Mouse (Mus musculus): Measurements from ENCODE around the gene Mpi. TPM values are rescaled to one million over a fixed set of nuclear protein-coding genes. Genes with fewer than 3 reads are reported as not detected.
A peak's percentile ranks its signal among the peaks of the same experiment; 100 is the strongest.

The Mpi gene
- polyA plus RNA-seq, 1 experiment from 2014 or later, result 31.8 TPM

DNA sequence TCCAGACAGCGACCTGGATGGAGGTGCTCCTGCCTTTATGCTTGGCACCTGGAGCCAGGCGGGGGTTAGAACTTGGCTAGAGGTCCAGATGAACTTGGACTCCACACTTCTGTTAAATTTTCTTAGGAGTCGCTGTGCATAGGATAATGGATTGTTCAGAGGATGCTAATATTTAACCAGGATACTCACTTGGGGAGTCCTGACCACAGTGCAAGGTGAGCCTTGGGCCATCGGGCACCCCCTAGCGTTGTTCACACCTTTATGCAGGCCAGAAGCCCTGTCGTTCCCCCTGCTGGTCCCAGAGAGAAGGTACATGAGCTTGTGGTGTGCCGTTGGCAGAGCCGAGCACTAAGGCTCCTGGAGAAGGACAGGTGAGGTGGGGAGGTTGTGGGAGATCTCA, 14.3 kb upstream of the Mpi start:
- Histone ChIP-seq H3K36me3 (ENCODE audit: control insufficient read depth, insufficient read depth, low read length) (peaks cover 14% of the 10 kb centered on the region; the same call in 1 of the 2 replicates), H3K4me1 (ENCODE audit: control insufficient read depth, insufficient read depth, low read length) (peaks cover 29% of the 10 kb centered on the region), H3K9me3 (ENCODE audit: control insufficient read depth, low read depth, low read length) (no peaks in the 10 kb centered on the region), H3K27ac (ENCODE audit: low read length) (no peak overlapping the region), H3K27me3 (ENCODE audit: control insufficient read depth, insufficient read depth, low read length) (no peaks in the 10 kb centered on the region), H3K9ac (replicated peaks; ENCODE audit: low read depth, low read length) (no peak overlapping the region), H3K4me2 (replicated peaks; ENCODE audit: low read depth, low read length) (no peak overlapping the region), H3K4me3 (ENCODE audit: low read depth, low read length) (no peak overlapping the region)
- ATAC-seq (ENCODE audit: insufficient number of reproducible peaks, insufficient read depth, low FRiP score, low read depth), result no peak
- 49% methylated on average over 8 of the region's 8 CpGs for WGBS

GRCm38 (mm10) chr9:57565741-57566221, 13.2 kb upstream of the Mpi start:
- no peak overlapping the region for H3K4me2 ChIP-seq (replicated peaks; ENCODE audit: low read depth, low read length)
- WGBS, result 37% methylated on average over 10 of the region's 10 CpGs
- H3K9ac ChIP-seq (replicated peaks; ENCODE audit: low read depth, low read length), result no peak overlapping the region
- H3K4me1 ChIP-seq (ENCODE audit: control insufficient read depth, insufficient read depth, low read length), result peaks cover 35% of the 10 kb centered on the region
- ATAC-seq (ENCODE audit: insufficient number of reproducible peaks, insufficient read depth, low FRiP score, low read depth), result no peak
- no peaks in the 10 kb centered on the region for H3K9me3 ChIP-seq (ENCODE audit: control insufficient read depth, low read depth, low read length)
- peak overlapping the region; percentile 46; the same call in 1 of the 2 replicates for H3K27ac ChIP-seq (ENCODE audit: low read length)
- H3K36me3 ChIP-seq (ENCODE audit: control insufficient read depth, insufficient read depth, low read length), result peaks cover 12% of the 10 kb centered on the region; the same call in 1 of the 2 replicates
- H3K4me3 ChIP-seq (ENCODE audit: low read depth, low read length), result no peak overlapping the region
- H3K27me3 ChIP-seq (ENCODE audit: control insufficient read depth, insufficient read depth, low read length), result no peaks in the 10 kb centered on the region

GRCm38 (mm10) chr9:57564609-57565008, 12.0 kb upstream of the Mpi start:
- WGBS, result 84% methylated on average over 6 of the region's 6 CpGs
- H3K27ac ChIP-seq (ENCODE audit: low read length), result no peak overlapping the region
- no peaks in the 10 kb centered on the region for H3K27me3 ChIP-seq (ENCODE audit: control insufficient read depth, insufficient read depth, low read length)

GRCm38 (mm10) chr9:57562896-57563372, 10.4 kb upstream of the Mpi start:
- Histone ChIP-seq H3K4me3 (ENCODE audit: low read depth, low read length) (peak overlapping the region; percentile 4; the same call in 1 of the 2 replicates), H3K4me2 (replicated peaks; ENCODE audit: low read depth, low read length) (peak overlapping the region; percentile 83), H3K9me3 (ENCODE audit: control insufficient read depth, low read depth, low read length) (no peaks in the 10 kb centered on the region), H3K9ac (replicated peaks; ENCODE audit: low read depth, low read length) (no peak overlapping the region), H3K4me1 (ENCODE audit: control insufficient read depth, insufficient read depth, low read length) (peaks cover 40% of the 10 kb centered on the region), H3K36me3 (ENCODE audit: control insufficient read depth, insufficient read depth, low read length) (no peaks in the 10 kb centered on the region; the same call in 1 of the 2 replicates), H3K27ac (ENCODE audit: low read length) (peak overlapping the region; percentile 82), H3K27me3 (ENCODE audit: control insufficient read depth, insufficient read depth, low read length) (no peaks in the 10 kb centered on the region)
- 50% methylated on average over 4 of the region's 4 CpGs for WGBS
- peak; percentile 70; the same call in 1 of the 2 replicates for ATAC-seq (ENCODE audit: insufficient number of reproducible peaks, insufficient read depth, low FRiP score, low read depth)

More at GRCm38 (mm10) chr9:57564609-57565008, 12.0 kb upstream of the Mpi start:
- Histone ChIP-seq H3K4me2 (replicated peaks; ENCODE audit: low read depth, low read length) (no peak overlapping the region), H3K36me3 (ENCODE audit: control insufficient read depth, insufficient read depth, low read length) (peaks cover 11% of the 10 kb centered on the region; the same call in 1 of the 2 replicates), H3K4me3 (ENCODE audit: low read depth, low read length) (no peak overlapping the region), H3K4me1 (ENCODE audit: control insufficient read depth, insufficient read depth, low read length) (peaks cover 40% of the 10 kb centered on the region), H3K9ac (replicated peaks; ENCODE audit: low read depth, low read length) (no peak overlapping the region), H3K9me3 (ENCODE audit: control insufficient read depth, low read depth, low read length) (no peaks in the 10 kb centered on the region)
- no peak for ATAC-seq (ENCODE audit: insufficient number of reproducible peaks, insufficient read depth, low FRiP score, low read depth)

DNA sequence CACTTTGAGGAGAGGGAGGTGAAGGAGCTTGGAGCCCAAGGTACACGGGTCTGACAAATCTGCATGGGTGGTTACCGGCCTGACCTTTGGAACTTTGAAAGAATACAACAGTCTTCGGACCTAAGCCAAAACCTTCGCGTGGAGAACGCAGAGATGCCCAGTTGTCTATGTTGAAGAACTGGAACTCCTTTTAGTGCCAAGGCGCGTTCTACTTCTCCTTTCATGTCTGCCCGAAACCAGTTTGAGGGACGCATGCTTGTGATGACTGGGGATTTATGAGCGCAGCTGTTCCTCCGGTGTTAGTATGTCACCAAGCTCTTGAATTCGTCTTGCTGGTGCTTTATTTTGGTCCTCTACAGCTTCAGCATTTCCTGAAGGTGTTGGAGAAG, 9.1 kb upstream of the Mpi start:
- Histone ChIP-seq H3K27ac (ENCODE audit: low read length) (peak overlapping the region; percentile 82; the same call in 1 of the 2 replicates), H3K36me3 (ENCODE audit: control insufficient read depth, insufficient read depth, low read length) (no peaks in the 10 kb centered on the region), H3K9ac (replicated peaks; ENCODE audit: low read depth, low read length) (no peak overlapping the region), H3K4me1 (ENCODE audit: control insufficient read depth, insufficient read depth, low read length) (peaks cover 34% of the 10 kb centered on the region), H3K27me3 (ENCODE audit: control insufficient read depth, insufficient read depth, low read length) (no peaks in the 10 kb centered on the region), H3K4me2 (replicated peaks; ENCODE audit: low read depth, low read length) (peak overlapping the region; percentile 83), H3K9me3 (ENCODE audit: control insufficient read depth, low read depth, low read length) (no peaks in the 10 kb centered on the region), H3K4me3 (ENCODE audit: low read depth, low read length) (peak overlapping the region; percentile 50)
- ATAC-seq (ENCODE audit: insufficient number of reproducible peaks, insufficient read depth, low FRiP score, low read depth), result no peak
- 78% methylated on average over 13 of the region's 13 CpGs for WGBS

GRCm38 (mm10) chr9:57560861-57561710, 8.5 kb upstream of the Mpi start, which contains the start of gene Scamp2:
TSS of gene Scamp2 (plus strand) at chr9:57560943.
- peak within 1 kb of the TSS; percentile 50 for H3K4me3 ChIP-seq (ENCODE audit: low read depth, low read length)
- no peaks in the 10 kb centered on the region for H3K9me3 ChIP-seq (ENCODE audit: control insufficient read depth, low read depth, low read length)
- H3K4me1 ChIP-seq (ENCODE audit: control insufficient read depth, insufficient read depth, low read length), result peaks cover 32% of the 10 kb centered on the region
- peak; percentile 98 for ATAC-seq (ENCODE audit: insufficient number of reproducible peaks, insufficient read depth, low FRiP score, low read depth)
- WGBS, result 1% methylated on average over 37 of the region's 37 CpGs
- H3K4me2 ChIP-seq (replicated peaks; ENCODE audit: low read depth, low read length), result peak within 1 kb of the TSS; percentile 83
- H3K27me3 ChIP-seq (ENCODE audit: control insufficient read depth, insufficient read depth, low read length), result no peaks in the 10 kb centered on the region
- peak within 1 kb of the TSS; percentile 15 for H3K9ac ChIP-seq (replicated peaks; ENCODE audit: low read depth, low read length)
- H3K36me3 ChIP-seq (ENCODE audit: control insufficient read depth, insufficient read depth, low read length), result no peaks in the 10 kb centered on the region
- H3K27ac ChIP-seq (ENCODE audit: low read length), result peak within 1 kb of the TSS; percentile 82; the same call in 1 of the 2 replicates

DNA sequence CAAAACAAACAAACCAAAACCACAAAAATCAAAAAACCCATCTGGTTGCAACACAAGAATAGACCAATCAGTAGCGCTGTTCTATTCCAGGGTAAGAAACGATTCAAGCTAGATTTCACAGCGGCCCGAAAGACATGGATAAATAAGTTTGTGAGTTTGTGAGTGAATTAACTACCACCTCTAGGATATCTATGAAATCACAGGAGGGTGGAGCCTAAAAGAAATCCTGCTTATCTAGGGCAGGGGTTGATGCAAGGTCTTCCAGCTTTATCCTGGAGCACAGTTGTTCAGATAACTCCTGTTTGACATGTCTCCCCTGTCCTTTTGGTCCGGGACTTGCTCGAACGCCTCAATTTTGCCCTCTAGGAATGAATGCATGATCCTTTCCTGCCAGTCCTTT, 7.7 kb upstream of the Mpi start:
- Histone ChIP-seq H3K36me3 (ENCODE audit: control insufficient read depth, insufficient read depth, low read length) (no peaks in the 10 kb centered on the region), H3K27me3 (ENCODE audit: control insufficient read depth, insufficient read depth, low read length) (no peaks in the 10 kb centered on the region), H3K9ac (replicated peaks; ENCODE audit: low read depth, low read length) (peak overlapping the region; percentile 15), H3K27ac (ENCODE audit: low read length) (peak overlapping the region; percentile 48; the same call in 1 of the 2 replicates), H3K4me3 (ENCODE audit: low read depth, low read length) (peak overlapping the region; percentile 50), H3K4me1 (ENCODE audit: control insufficient read depth, insufficient read depth, low read length) (peaks cover 27% of the 10 kb centered on the region), H3K9me3 (ENCODE audit: control insufficient read depth, low read depth, low read length) (no peaks in the 10 kb centered on the region), H3K4me2 (replicated peaks; ENCODE audit: low read depth, low read length) (peak overlapping the region; percentile 83)
- no peak for ATAC-seq (ENCODE audit: insufficient number of reproducible peaks, insufficient read depth, low FRiP score, low read depth)
- 28% methylated on average over 7 of the region's 7 CpGs for WGBS

DNA sequence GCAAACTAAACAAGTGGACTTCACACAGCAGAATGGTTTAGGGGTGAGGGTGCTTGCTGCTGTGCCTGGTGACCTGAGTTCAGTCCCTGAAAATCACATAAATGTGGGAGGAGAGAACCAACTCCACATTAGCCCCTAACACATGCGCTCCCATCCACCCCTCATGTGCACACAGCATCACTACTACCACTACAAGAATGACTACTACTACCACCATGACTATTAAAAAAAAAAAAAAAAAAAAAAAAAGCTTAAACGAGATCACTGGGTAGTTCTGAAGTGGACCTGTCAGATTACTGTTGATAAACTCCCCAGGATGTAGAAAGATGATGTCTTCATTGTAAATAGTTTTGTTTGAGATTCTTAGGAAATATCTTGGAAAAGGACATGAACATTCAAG, 7.0 kb upstream of the Mpi start:
- H3K9me3 ChIP-seq (ENCODE audit: control insufficient read depth, low read depth, low read length), result no peaks in the 10 kb centered on the region
- no peak overlapping the region for H3K4me3 ChIP-seq (ENCODE audit: low read depth, low read length)
- H3K27ac ChIP-seq (ENCODE audit: low read length), result no peak overlapping the region
- no peaks in the 10 kb centered on the region for H3K36me3 ChIP-seq (ENCODE audit: control insufficient read depth, insufficient read depth, low read length)
- H3K9ac ChIP-seq (replicated peaks; ENCODE audit: low read depth, low read length), result no peak overlapping the region
- 57% methylated on average over 2 of the region's 2 CpGs for WGBS
- no peak for ATAC-seq (ENCODE audit: insufficient number of reproducible peaks, insufficient read depth, low FRiP score, low read depth)
- H3K4me2 ChIP-seq (replicated peaks; ENCODE audit: low read depth, low read length), result no peak overlapping the region
- no peaks in the 10 kb centered on the region for H3K27me3 ChIP-seq (ENCODE audit: control insufficient read depth, insufficient read depth, low read length)
- peaks cover 27% of the 10 kb centered on the region for H3K4me1 ChIP-seq (ENCODE audit: control insufficient read depth, insufficient read depth, low read length)

Data from stomach, embryonic 14.5 days (tissue).